Mouse (Mus musculus) ES-E14 (cell line): Measurements from ENCODE around the gene Arhgap10.

Source experiments
- CHD2 ChIP-seq: IDR thresholded peaks from 2 replicates; pipeline ENCODE4 v1.6.1; 2014; ENCODE audit warnings: mild to moderate bottlenecking, low read depth, low read length, inconsistent platforms
- ZC3H11A ChIP-seq: IDR thresholded peaks from 2 replicates; pipeline ENCODE4 v1.6.1; 2012; ENCODE audit warnings: low read depth, mild to moderate bottlenecking, inconsistent platforms, low read length, borderline replicate concordance

GRCm38 (mm10) chr8:77451466-77452382, 66.0 kb downstream of the Arhgap10 start:
- TF ChIP-seq ZC3H11A: no peak
- TF ChIP-seq CHD2: no peak
